Mouse (Mus musculus): ENCODE measurements at regions not wholly inside any gene's neighbourhood (a gene's known extent, or its start where the extent isn't known, plus 50 kb on each side); places are given as distances from the start of the nearest gene placed in this dataset.

DNA sequence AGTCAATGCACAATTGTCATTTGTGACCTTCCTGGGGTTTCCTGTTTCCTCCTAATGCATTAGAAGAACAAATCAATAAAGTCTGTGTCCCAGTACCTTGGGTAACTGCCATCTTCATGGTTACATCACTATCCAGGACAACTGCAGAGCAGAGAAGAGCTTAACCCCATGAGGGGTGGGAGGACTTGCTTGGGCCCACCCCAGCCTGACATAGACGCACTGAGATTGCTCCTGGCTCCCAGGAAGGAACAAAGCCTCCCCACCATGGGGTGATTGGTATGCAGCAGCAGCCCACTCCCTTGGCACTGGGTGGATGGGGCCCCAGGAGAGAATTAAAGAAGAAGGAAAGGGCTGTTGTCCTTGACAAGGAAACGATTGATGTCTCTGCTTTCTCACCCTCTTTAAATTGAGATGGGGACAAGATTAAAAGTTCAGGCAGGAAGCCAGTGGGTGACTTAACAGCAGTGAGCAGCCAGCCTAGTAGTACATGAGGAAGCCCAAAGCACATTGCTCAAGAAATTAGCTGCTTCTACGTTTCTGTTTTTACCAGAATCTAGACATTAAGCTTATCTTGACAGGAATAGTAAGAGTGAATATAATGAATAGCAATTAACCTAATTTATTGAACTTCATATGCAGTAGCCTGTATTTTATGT lies 307.7 kb upstream of the Zfp462 start:
- TF ChIP-seq CTCF (conservative IDR thresholded peaks at IDR 0.05; ENCODE audit: low read length): no peak
- no peak for TF ChIP-seq POU5F1 (IDR thresholded peaks at IDR 0.05; ENCODE audit: borderline replicate concordance, low read length)
- no peak for TF ChIP-seq NANOG (IDR thresholded peaks at IDR 0.05; ENCODE audit: borderline replicate concordance, low read length)
